Mouse (Mus musculus): ENCODE data around the gene Has3.
"Not testable (repeated sequence)": the region's sequence is repeated elsewhere in the genome, so short reads cannot be mapped to it uniquely, and the experiment has no call there.

The Has3 gene

DNA sequence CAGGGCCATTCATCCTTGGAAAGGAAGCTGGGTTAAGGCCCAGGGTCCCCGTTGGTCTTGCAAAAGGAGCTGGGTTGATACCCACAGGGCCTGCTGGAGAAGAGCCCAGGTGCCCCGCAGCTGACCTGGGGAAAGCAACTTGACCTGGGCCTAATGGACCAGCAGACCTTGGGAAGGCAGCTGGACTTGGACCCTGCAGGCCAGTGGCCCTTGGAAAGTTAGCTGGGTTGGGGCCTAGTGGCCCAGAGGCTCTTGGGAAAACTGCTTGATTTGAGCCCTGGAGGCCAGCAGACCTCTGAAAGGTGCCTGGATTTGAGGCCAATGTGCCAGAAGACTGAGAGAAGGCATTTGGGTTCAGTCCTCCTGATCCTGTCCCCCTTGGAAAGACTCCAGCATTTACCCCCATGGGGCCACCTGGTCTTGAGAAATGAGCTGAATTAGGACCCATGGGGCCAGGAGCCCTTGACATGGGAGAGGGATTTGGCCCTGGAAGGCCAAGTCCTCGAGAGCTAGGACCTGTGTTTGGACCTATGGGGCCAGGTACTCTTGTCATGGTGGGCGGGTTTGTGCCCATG, 14.9 kb downstream of the Has3 start:
- not testable (repeated sequence) for DNase-seq (ENCODE audit: low spot score in 2 of 2)

DNA sequence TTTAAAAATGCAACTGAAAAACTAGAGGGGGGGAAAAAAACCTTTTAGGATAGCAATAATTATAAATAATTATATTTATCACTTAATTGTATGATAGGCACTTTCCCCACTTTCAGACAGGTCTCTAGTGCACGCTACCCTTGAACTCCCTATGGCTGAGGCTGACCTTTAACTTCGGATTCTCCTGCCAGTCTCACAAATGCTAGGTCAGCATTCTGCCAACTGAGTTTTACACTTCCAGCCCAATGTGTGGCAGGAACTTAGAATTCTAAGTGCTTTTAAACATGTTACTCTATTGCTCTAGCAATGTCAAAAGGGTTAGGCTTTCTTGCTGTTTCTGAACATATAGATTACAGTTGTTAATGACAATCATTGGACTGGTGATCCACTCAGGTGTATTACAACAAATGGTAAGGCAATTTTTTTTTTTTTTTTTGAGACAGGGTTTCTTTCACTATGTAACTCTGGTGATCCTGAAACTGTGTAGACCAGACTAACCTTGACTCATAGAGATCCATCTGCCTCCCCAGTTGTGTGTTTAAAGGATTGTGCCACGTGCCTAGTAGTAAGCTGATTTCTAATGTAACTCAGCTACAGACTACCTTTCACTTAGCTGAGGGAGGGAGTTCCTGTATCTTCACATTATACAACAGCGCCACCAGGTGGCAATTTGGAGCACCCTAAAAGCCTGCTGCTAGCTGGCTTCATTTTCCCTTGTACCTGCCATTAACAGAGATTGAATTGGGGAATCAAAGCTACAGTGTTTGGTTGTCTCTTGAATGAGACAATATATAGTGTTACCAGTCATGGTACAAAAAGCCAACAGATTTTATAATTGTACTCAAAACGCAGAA, 17.5 kb downstream of the Has3 start:
- DNase-seq (ENCODE audit: low spot score in 2 of 2): peak in 1 of 2 experiments; percentile 63

- DNase-seq (ENCODE audit: low spot score in 2 of 2): no peak
These were observed 18.8 kb downstream of the Has3 start for GRCm38 (mm10) chr8:106888803-106889202.

- DNase-seq (ENCODE audit: low spot score in 2 of 2): peak in 1 of 2 experiments; percentile 43
These were observed 22.3 kb downstream of the Has3 start for GRCm38 (mm10) chr8:106892210-106892805.

DNA sequence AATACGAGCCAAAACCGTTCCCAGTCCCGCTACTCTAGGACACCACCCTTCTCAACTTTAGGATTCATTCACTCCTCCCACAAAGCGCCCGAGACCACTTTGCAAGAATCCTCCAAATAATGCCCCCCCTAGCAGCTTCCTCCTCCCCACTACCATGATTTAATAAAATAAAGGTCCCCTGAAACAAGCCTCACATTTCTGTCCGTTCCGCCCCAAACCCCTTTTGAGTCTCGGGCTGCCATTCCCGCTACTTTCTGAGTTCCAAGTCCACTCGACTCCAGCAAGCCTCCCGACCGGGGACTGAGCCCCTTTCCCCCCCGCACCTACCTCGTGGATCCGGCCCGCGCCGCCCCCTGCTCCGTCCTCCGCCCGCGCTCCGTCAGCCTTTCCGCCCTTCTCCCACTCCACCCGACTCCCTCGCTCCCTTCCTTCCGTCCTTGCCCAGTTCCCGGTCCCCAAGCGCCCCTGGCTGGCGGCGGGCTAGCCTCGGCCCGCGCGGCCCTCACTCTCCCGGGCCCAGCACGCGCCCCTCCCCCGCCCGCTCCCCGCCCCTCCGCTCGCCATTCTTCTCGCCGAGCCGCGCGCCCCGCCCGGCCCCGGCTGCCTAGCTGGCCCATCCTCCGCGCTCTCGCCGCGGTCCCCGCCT, 22.9 kb downstream of the Has3 start:
- no peak for DNase-seq (ENCODE audit: low spot score in 2 of 2)

DNA sequence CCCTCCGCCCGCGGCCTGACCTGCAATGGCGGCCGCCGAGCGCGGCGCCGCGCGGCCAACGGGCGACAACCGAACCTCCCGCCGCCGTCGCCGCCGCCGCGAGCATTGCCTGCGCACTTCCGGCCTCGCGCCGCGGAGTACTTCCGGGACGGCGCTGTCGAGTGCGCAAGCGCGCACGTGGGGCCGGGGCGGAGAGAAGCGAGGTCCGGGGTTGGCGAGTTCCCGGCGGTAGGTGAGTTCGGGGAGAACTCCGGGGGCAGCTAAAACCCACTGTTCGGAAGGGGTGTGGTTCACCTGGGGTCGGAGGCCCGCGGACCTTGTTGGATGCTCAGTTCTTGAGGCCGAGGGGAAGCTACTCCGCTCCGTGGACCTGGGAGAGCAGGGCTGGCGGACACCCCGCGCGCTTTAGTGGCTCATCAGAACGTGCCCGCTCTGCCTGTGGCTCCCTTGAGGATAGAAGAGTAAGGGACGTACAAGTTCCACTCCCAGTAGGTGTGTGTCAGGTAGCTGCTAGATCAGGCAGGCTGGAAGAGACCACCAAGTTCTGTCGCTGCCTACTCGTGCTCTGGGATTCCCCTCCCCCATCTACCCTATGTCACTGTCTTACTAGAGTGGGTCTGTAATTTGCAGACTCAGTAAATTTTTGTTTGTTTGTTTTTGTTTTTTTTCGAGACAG, 23.6 kb downstream of the Has3 start, which contains the start of gene Utp4:
Gene Utp4 (plus strand): TSS at position 156 of the 676 bp plus-strand sequence.
- DNase-seq (ENCODE audit: low spot score in 2 of 2): peak; percentile 84 to 87

DNA sequence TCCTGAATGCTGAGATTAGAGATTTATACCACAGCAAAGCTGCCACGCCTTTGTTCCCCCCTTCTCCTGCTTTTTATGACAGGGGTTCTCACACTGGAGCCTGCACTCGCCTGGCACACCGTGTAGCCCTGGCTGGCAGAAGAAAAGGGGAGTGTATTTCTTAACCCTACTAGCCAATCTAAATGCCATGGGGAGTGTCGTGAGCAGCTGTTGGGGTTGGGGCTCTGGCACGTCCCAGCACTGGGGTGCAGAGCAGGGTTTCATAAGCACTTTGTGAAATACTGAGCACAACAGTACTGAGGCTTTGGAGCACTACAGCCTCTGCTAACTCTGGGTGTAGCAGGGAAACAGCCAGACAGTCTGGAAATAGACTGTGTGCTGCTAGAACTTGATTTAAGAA, 29.4 kb downstream of the Has3 start:
- no peak for DNase-seq (ENCODE audit: low spot score in 2 of 2)

GRCm38 (mm10) chr8:106905727-106906480, 35.9 kb downstream of the Has3 start:
- peak; percentile 58 to 80 for DNase-seq (ENCODE audit: low spot score in 2 of 2)

DNA sequence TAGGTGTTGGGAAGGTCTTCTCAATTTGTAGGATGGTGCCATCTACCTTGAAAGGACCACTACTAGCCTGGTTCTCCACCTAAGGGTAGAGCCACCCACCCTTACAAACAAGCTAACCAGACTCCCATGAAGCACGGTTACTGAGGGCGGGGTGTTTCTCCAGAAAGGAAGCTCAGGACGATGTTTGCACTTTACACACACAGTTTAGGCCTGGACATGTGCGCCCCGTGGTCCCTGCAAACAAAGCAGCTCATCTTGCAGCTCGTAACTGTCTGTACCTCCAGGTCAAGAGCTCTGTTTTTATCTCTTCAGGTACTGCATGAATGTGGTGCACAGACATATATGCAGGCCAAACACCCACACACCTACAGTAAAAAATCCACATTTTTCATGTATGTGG, 36.6 kb downstream of the Has3 start:
- DNase-seq (ENCODE audit: low spot score in 2 of 2): no peak

DNA sequence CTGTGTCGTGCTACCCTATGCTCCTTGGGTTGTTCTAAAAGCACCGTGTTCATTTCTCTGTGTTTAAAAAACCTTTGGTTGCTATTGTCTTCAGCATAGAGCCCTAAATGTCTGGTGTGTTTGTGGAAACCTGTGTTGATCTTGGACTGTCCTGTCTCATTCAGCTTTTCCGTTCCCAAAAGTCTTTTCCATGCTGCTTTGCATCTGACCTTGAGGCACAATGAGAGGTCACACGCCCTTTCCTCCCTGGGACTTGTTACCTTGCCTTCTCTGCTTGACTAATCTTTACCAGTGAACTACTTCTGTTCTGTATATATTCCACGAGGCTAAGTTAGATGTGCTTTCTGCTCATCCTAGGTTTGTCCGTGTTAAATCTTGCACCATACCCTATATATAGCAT, 37.4 kb downstream of the Has3 start:
- no peak for DNase-seq (ENCODE audit: low spot score in 2 of 2)

GRCm38 (mm10) chr8:106908291-106908690, 38.2 kb downstream of the Has3 start:
- no peak for DNase-seq (ENCODE audit: low spot score in 2 of 2)

GRCm38 (mm10) chr8:106913631-106914030, 43.6 kb downstream of the Has3 start:
- DNase-seq (ENCODE audit: low spot score in 2 of 2): no peak

- DNase-seq (ENCODE audit: low spot score in 2 of 2): no peak
These were observed 49.8 kb downstream of the Has3 start for GRCm38 (mm10) chr8:106919721-106920394.

DNA sequence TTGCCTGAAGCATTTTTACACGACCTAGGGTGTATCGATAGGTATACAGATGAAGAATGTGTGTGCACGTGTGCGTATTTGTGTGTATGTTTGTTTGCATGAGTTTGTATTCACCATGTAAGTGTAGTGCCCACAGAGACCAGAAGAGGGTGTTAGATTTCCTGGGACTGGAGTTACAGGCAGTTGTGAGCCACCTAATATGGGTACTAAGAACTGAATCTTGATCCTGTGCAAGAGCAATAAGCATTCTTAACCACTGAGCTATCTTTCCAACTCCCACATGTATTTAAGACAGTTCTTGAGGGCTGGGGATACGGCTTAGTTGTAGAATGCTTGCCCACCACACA, 50.3 kb downstream of the Has3 start:
- DNase-seq (ENCODE audit: low spot score in 2 of 2): no peak

- DNase-seq (ENCODE audit: low spot score in 2 of 2): no peak
These were observed 54.0 kb downstream of the Has3 start for GRCm38 (mm10) chr8:106924057-106924456.

DNA sequence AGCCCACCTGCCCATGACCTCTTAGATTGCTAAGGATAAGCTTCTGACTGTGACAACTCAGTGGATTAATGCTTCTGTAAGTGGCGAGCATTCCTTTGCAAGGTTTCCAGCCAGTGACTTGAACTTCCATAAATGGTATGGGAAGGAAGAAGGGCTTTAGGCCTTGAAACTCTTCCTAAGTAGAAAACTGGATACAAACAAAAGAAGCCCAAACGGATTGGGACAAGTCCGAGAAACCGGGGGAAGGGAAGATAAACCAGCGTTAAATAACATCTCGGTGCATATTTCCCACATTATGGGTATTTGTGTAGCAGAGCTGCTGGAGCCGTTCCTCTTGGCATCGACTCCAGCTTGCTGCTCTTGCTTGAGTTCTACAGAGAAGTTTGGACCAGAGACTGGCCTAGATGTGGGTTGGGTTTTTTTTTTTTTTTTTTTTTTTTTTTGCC, 54.9 kb downstream of the Has3 start:
- DNase-seq (ENCODE audit: low spot score in 2 of 2): peak in 1 of 2 experiments; percentile 52

DNA sequence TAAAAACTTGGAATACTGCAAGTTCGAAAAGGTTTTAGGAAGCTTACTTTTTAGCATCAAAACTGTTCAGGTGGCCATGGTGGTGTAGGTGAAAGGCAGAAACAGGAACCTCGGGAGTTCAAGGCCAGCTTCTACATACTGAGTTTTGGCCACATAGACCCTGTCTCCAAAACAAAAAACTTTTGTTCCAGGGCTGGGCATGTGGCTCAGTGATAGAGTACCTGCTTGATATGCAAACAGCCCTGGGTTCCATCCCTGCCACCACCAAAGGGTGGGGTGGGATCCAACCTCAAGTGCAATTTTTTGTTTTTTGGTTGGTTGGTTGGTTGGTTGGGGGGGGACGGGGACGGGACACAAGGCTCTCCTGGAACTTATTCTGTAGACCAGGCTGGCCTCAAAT, 55.4 kb downstream of the Has3 start:
- no peak for DNase-seq (ENCODE audit: low spot score in 2 of 2)

GRCm38 (mm10) chr8:106927247-106927646, 57.2 kb downstream of the Has3 start:
- no peak for DNase-seq (ENCODE audit: low spot score in 2 of 2)

- DNase-seq (ENCODE audit: low spot score in 2 of 2): not testable (repeated sequence)
These were observed 58.1 kb downstream of the Has3 start for GRCm38 (mm10) chr8:106928182-106928581.

- DNase-seq (ENCODE audit: low spot score in 2 of 2): peak; percentile 78 to 82
These were observed 59.3 kb downstream of the Has3 start for GRCm38 (mm10) chr8:106929155-106929913.

All from heart, adult 9 months (tissue).